Mouse (Mus musculus): ENCODE results near the gene Tfip11.
A peak's percentile ranks its signal among the peaks of the same experiment; 100 is the strongest.

- TF ChIP-seq CTCF (conservative IDR thresholded peaks at IDR 0.05 in 1 of 2, IDR thresholded peaks at IDR 0.05 in 1 of 2; ENCODE audit: low read depth in 2 of 2, low read length in 2 of 2) (no peak), EP300 (IDR thresholded peaks at IDR 0.05; ENCODE audit: low read length) (no peak), MAX (IDR thresholded peaks at IDR 0.05; ENCODE audit: low read length) (no peak), POLR2AphosphoS2 (IDR thresholded peaks at IDR 0.05; ENCODE audit: low read depth, low read length) (no peak), MAFK (IDR thresholded peaks at IDR 0.05; ENCODE audit: insufficient replicate concordance, low read length) (no peak), SIN3A (IDR thresholded peaks at IDR 0.05; ENCODE audit: low read length) (0 out of 2 replicates have a peak, but pooled peaks have one; percentile 52), RAD21 (IDR thresholded peaks at IDR 0.05; ENCODE audit: low read depth, low read length) (no peak), POLR2A (IDR thresholded peaks at IDR 0.05; ENCODE audit: low read depth, low read length) (no peak)
These were observed 49.2 kb upstream of the Tfip11 start for GRCm38 (mm10) chr5:112276907-112277348.

Data from CH12.LX (cell line).